Comparison of ENCODE assay signal across 17 mouse cellular contexts in the genomic region with DNA sequence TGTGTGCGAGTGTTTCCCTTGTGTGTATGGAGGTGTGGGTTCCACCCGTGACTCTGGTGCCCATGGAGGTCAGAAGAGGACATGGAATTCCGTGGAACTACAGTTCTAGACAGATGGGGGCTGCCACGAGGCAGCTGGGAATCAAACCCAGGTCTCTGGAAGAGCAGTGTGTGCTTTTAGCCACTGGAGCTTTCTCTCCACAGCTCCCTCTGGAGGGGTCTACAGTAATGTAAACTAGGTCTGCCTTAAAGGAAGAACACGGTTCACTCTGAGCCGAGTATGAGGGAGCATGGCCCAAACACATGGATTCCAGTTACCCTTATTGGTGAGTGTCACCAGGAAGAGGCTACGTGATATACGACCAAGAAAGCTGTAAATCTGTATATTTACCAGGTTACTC. TPM values are rescaled to one million over a fixed set of nuclear protein-coding genes. Genes with fewer than 3 reads are reported as not detected.
"Had no signal": no experiment of that assay in that cellular context is flagged by ENCODE, and none has a peak within 500 bp of the region (broad histone marks: within the 10 kb centered on the region; RNA-seq: fewer than 3 reads in every experiment).

No protein-coding gene starts in this region.

- H3K27ac ChIP-seq: kidney, embryonic 15.5 days; limb, embryonic 15.5 days; midbrain, embryonic 13.5 days had no signal

- H3K4me2 ChIP-seq: kidney, embryonic 15.5 days; limb, embryonic 15.5 days; midbrain, embryonic 13.5 days had no signal

- H3K9me3 ChIP-seq: kidney, embryonic 15.5 days; limb, embryonic 15.5 days; midbrain, embryonic 13.5 days had no signal

- DNase-seq: kidney, adult 2 months; kidney, postnatal 14 days; layer of hippocampus, postnatal 36 days; lung, adult 18-20 months; right cerebral cortex, postnatal 4 days; spleen, adult 18-20 months; thymus, adult 18-20 months; thymus, postnatal 14 days had no signal

- H3K9ac ChIP-seq: kidney, embryonic 15.5 days; limb, embryonic 15.5 days; midbrain, embryonic 13.5 days had no signal

- H3K27me3 ChIP-seq: kidney, embryonic 15.5 days; limb, embryonic 15.5 days; midbrain, embryonic 13.5 days had no signal

- H3K4me3 ChIP-seq: kidney, embryonic 15.5 days; limb, embryonic 15.5 days; midbrain, embryonic 13.5 days had no signal

- H3K36me3 ChIP-seq: kidney, embryonic 15.5 days; limb, embryonic 15.5 days; midbrain, embryonic 13.5 days had no signal

- ATAC-seq: midbrain, embryonic 13.5 days had no signal

- H3K4me1 ChIP-seq: midbrain, embryonic 13.5 days had no signal

RNA-seq across cellular contexts. Expression of a gene that starts 4.2 kb away (rescaled TPM):
- polyA plus RNA-seq: kidney, adult 2 months; kidney, embryonic 15.5 days; large intestine, adult 2 months; limb, embryonic 11.5 days; limb, embryonic 15.5 days; lung, embryonic 16.5 days; midbrain, embryonic 13.5 days; midbrain, postnatal 0 days; neural tube, embryonic 14.5 days; stomach, embryonic 14.5 days had no signal

RNA-seq across cellular contexts. Expression of a gene that starts 38.6 kb away (rescaled TPM):
- polyA plus RNA-seq: kidney, adult 2 months; kidney, embryonic 15.5 days; large intestine, adult 2 months; limb, embryonic 11.5 days; limb, embryonic 15.5 days; lung, embryonic 16.5 days; midbrain, embryonic 13.5 days; midbrain, postnatal 0 days; neural tube, embryonic 14.5 days; stomach, embryonic 14.5 days had no signal
